ENCODE assay signal across 8 mouse cellular contexts in the genomic region with DNA sequence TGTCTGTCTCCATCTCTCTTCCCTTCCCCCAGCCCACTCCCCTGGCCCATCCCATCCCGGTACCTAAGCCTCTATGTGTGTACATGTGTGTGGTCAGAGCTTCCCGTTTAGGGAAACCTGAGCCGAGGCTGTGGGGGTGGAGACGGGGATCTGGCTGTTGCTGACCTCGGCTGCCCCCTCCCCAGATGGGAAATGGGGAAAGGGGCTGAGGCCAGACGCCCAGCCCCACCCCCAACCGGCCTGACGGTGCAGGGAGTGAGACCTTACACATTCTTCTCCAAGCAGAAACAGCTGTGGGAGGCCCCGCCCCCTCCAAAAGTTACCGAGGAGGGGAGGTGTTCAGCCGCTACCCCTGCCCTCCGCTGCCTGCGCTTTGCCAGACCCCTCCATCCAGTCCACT. TPM values are rescaled to one million over a fixed set of nuclear protein-coding genes. Genes with fewer than 3 reads are reported as not detected.
A peak's percentile ranks its signal among the peaks of the same experiment; 100 is the strongest.
DNase-seq lines count a peak whose midpoint lies in the region; ATAC-seq and TF ChIP-seq lines count a peak whose summit lies in the region.

No protein-coding gene starts in this region.

- no peaks in the 10 kb centered on the region for H3K9me3 ChIP-seq in limb, embryonic 12.5 days
- no peaks in the 10 kb centered on the region for H3K9me3 ChIP-seq in neural tube, embryonic 13.5 days

- no peaks in the 10 kb centered on the region for H3K79me2 ChIP-seq in heart, adult 2 months (replicated peaks; ENCODE audit: control insufficient read depth, insufficient read depth, low read length)

- TF ChIP-seq EP300 in heart, adult 2 months (IDR thresholded peaks at IDR 0.05; ENCODE audit: insufficient read depth, low read depth, low read length): no peak

- TF ChIP-seq POLR2A in heart, adult 2 months (IDR thresholded peaks at IDR 0.05; ENCODE audit: insufficient read depth, low read depth, low read length): no peak

- ATAC-seq in limb, embryonic 12.5 days (ENCODE audit: insufficient number of reproducible peaks, insufficient read depth, low FRiP score, low TSS enrichment, low read depth): peak; percentile 61
- ATAC-seq in neural tube, embryonic 13.5 days (ENCODE audit: low read depth): no peak
- no peak for ATAC-seq in megakaryocyte progenitor cell, adult 5-6 weeks (replicated peaks; ENCODE audit: poor library complexity)

- no peak for TF ChIP-seq CTCF in heart, adult 2 months (IDR thresholded peaks at IDR 0.05)

- H3K4me3 ChIP-seq in heart, adult 2 months: no peak overlapping the region
- H3K4me3 ChIP-seq in limb, embryonic 12.5 days (replicated peaks): peak overlapping the region; percentile 88
- H3K4me3 ChIP-seq in neural tube, embryonic 13.5 days: peak overlapping the region; percentile 64

- DNase-seq in heart, adult 2 months: peak in 1 of 2 experiments; percentile 35
- no peak for DNase-seq in heart, postnatal 36 days
- DNase-seq in R1 (ENCODE audit: low read depth, low spot score): peak; percentile 75
- peak; percentile 97 for DNase-seq in forelimb bud, embryonic 11.5 days (ENCODE audit: low read depth, low spot score)
- DNase-seq in c-Kit-positive CD71-positive TER-119-positive erythroid progenitor cells, embryonic 14.5 days (ENCODE audit: low spot score): no peak

- no peaks in the 10 kb centered on the region for H3K36me3 ChIP-seq in heart, adult 2 months (ENCODE audit: control insufficient read depth, insufficient read depth, low read length)
- peaks cover 31% of the 10 kb centered on the region for H3K36me3 ChIP-seq in limb, embryonic 12.5 days
- H3K36me3 ChIP-seq in neural tube, embryonic 13.5 days: peaks cover 14% of the 10 kb centered on the region

- peak overlapping the region; percentile 16 for H3K27ac ChIP-seq in heart, adult 2 months
- H3K27ac ChIP-seq in limb, embryonic 12.5 days: peak overlapping the region; percentile 96
- H3K27ac ChIP-seq in neural tube, embryonic 13.5 days (replicated peaks): peak overlapping the region; percentile 24; the same call in 1 of the 2 replicates

- intact Hi-C loops in heart, adult 2 months (cut with DNase I): no loop called here
- intact Hi-C loops in heart, postnatal 36 days (cut with DNase I): no loop called here

- peak overlapping the region; percentile 9; the same call in 1 of the 2 replicates for H3K9ac ChIP-seq in heart, adult 2 months (ENCODE audit: low read depth, low read length)
- H3K9ac ChIP-seq in limb, embryonic 12.5 days (replicated peaks): peak overlapping the region; percentile 92
- peak overlapping the region; percentile 91 for H3K9ac ChIP-seq in neural tube, embryonic 13.5 days

- no peaks in the 10 kb centered on the region for H3K27me3 ChIP-seq in heart, adult 2 months (ENCODE audit: control insufficient read depth, insufficient read depth, low read length)
- no peaks in the 10 kb centered on the region for H3K27me3 ChIP-seq in limb, embryonic 12.5 days
- no peaks in the 10 kb centered on the region for H3K27me3 ChIP-seq in neural tube, embryonic 13.5 days

- WGBS in heart, adult 2 months: 28% methylated on average over 13 of the region's 13 CpGs
- 1% methylated on average over 13 of the region's 13 CpGs for WGBS in limb, embryonic 12.5 days
- 2% methylated on average over 13 of the region's 13 CpGs for WGBS in neural tube, embryonic 13.5 days

- H3K4me2 ChIP-seq in limb, embryonic 12.5 days: peak overlapping the region; percentile 83
- H3K4me2 ChIP-seq in neural tube, embryonic 13.5 days: peak overlapping the region; percentile 85

- peaks cover 5% of the 10 kb centered on the region for H3K4me1 ChIP-seq in heart, adult 2 months (ENCODE audit: control insufficient read depth, insufficient read depth, low read length)
- H3K4me1 ChIP-seq in limb, embryonic 12.5 days (replicated peaks): peaks cover 28% of the 10 kb centered on the region
- peaks cover 54% of the 10 kb centered on the region for H3K4me1 ChIP-seq in neural tube, embryonic 13.5 days (replicated peaks)

RNA-seq across cellular contexts. Expression of a gene that starts 1.5 kb away (rescaled TPM):
- 10 to 100 TPM in 1 of 2 experiments, 1 to 10 TPM in 1; 8.6 to 12.1 TPM for total RNA-seq in heart, adult 2 months (2021)
- polyA plus RNA-seq in heart, adult 2 months (2012; rRNA removed): 19.6 and 20.0 TPM in 2 replicates
- 10 to 100 TPM; 11.2 to 11.7 TPM for total RNA-seq in heart, postnatal 36 days (2021)
- 9.8 and 12.5 TPM in 2 replicates for polyA plus RNA-seq in limb, embryonic 12.5 days (2016; fragmentation: Nextera tagmentation; extraction: Ambion mirVana)
- 3.7 and 3.9 TPM in 2 replicates for polyA plus RNA-seq in neural tube, embryonic 13.5 days (2015; fragmentation: Nextera tagmentation; extraction: Ambion mirVana)
- not detected in 2 replicates for total RNA-seq in megakaryocyte progenitor cell, adult 5-6 weeks (2015)
- 0.04 and 0.17 TPM in 2 replicates for total RNA-seq in megakaryocyte progenitor cell, adult 5-6 weeks (2017)

RNA-seq across cellular contexts. Expression of a gene that starts 15.0 kb away (rescaled TPM):
- 1 to 10 TPM in 1 of 2 experiments, under 1 TPM in 1; 0.47 to 1.6 TPM for total RNA-seq in heart, adult 2 months (2021)
- 7.4 and 13.1 TPM in 2 replicates for polyA plus RNA-seq in heart, adult 2 months (2012; rRNA removed)
- total RNA-seq in heart, postnatal 36 days (2021): 1 to 10 TPM in 1 of 2 experiments, under 1 TPM in 1; 0.54 to 1.3 TPM
- 13.2 and 16.2 TPM in 2 replicates for polyA plus RNA-seq in limb, embryonic 12.5 days (2016; fragmentation: Nextera tagmentation; extraction: Ambion mirVana)
- polyA plus RNA-seq in neural tube, embryonic 13.5 days (2015; fragmentation: Nextera tagmentation; extraction: Ambion mirVana): 15.4 and 24.1 TPM in 2 replicates
- not detected in 2 replicates for total RNA-seq in megakaryocyte progenitor cell, adult 5-6 weeks (2015)
- total RNA-seq in megakaryocyte progenitor cell, adult 5-6 weeks (2017): not detected in 2 replicates

RNA-seq across cellular contexts. Expression of a gene that starts 29.7 kb away (rescaled TPM):
- total RNA-seq in heart, adult 2 months (2021): 1 to 10 TPM; 1.9 to 2.9 TPM
- 5.2 and 7.4 TPM in 2 replicates for polyA plus RNA-seq in heart, adult 2 months (2012; rRNA removed)
- 1 to 10 TPM; 2.9 TPM for total RNA-seq in heart, postnatal 36 days (2021)
- polyA plus RNA-seq in limb, embryonic 12.5 days (2016; fragmentation: Nextera tagmentation; extraction: Ambion mirVana): 0.96 and 1.1 TPM in 2 replicates
- polyA plus RNA-seq in neural tube, embryonic 13.5 days (2015; fragmentation: Nextera tagmentation; extraction: Ambion mirVana): 3.1 and 3.6 TPM in 2 replicates
- 2.1 and 2.6 TPM in 2 replicates for total RNA-seq in megakaryocyte progenitor cell, adult 5-6 weeks (2015)
- total RNA-seq in megakaryocyte progenitor cell, adult 5-6 weeks (2017): 1.8 and 4.0 TPM in 2 replicates

RNA-seq across cellular contexts. Expression of a gene that starts 33.9 kb away (rescaled TPM):
- 10 to 100 TPM; 15.3 to 19.9 TPM for total RNA-seq in heart, adult 2 months (2021)
- polyA plus RNA-seq in heart, adult 2 months (2012; rRNA removed): 24.5 and 26.2 TPM in 2 replicates
- total RNA-seq in heart, postnatal 36 days (2021): 10 to 100 TPM; 17.8 to 19.3 TPM
- 16.0 and 16.2 TPM in 2 replicates for polyA plus RNA-seq in limb, embryonic 12.5 days (2016; fragmentation: Nextera tagmentation; extraction: Ambion mirVana)
- 6.3 and 6.8 TPM in 2 replicates for polyA plus RNA-seq in neural tube, embryonic 13.5 days (2015; fragmentation: Nextera tagmentation; extraction: Ambion mirVana)
- total RNA-seq in megakaryocyte progenitor cell, adult 5-6 weeks (2015): 6.2 and 8.8 TPM in 2 replicates
- 6.0 and 8.8 TPM in 2 replicates for total RNA-seq in megakaryocyte progenitor cell, adult 5-6 weeks (2017)

RNA-seq across cellular contexts. Expression of a gene that starts 47.3 kb away (rescaled TPM):
- total RNA-seq in heart, adult 2 months (2021): 100 to 1,000 TPM; 168 to 175 TPM
- 163 and 206 TPM in 2 replicates for polyA plus RNA-seq in heart, adult 2 months (2012; rRNA removed)
- total RNA-seq in heart, postnatal 36 days (2021): 100 to 1,000 TPM; 182 to 193 TPM
- polyA plus RNA-seq in limb, embryonic 12.5 days (2016; fragmentation: Nextera tagmentation; extraction: Ambion mirVana): 108 and 123 TPM in 2 replicates
- 275 and 297 TPM in 2 replicates for polyA plus RNA-seq in neural tube, embryonic 13.5 days (2015; fragmentation: Nextera tagmentation; extraction: Ambion mirVana)
- 125 and 150 TPM in 2 replicates for total RNA-seq in megakaryocyte progenitor cell, adult 5-6 weeks (2015)
- total RNA-seq in megakaryocyte progenitor cell, adult 5-6 weeks (2017): 419 and 440 TPM in 2 replicates

Comparison
In these comparisons a context has a peak if more than half of its experiments do, and no peak if none do; other contexts are left out.
1. DNase-seq: peak in R1 (single experiment) and forelimb bud, embryonic 11.5 days (single experiment); none in heart, postnatal 36 days (0 of 2) and c-Kit-positive CD71-positive TER-119-positive erythroid progenitor cells, embryonic 14.5 days (single experiment).
2. H3K27ac ChIP-seq: peak in every context shown above with its lines; median percentile 96 in limb, embryonic 12.5 days; 24 in neural tube, embryonic 13.5 days; 16 in heart, adult 2 months.
3. H3K9ac ChIP-seq: peak in every context shown above with its lines; median percentile 92 in limb, embryonic 12.5 days; 91 in neural tube, embryonic 13.5 days; 9 in heart, adult 2 months.
4. RNA of a gene that starts 1.5 kb away (total RNA-seq): 8.6 to 12.1 TPM in heart, adult 2 months and 11.2 to 11.7 TPM in heart, postnatal 36 days; 0.04 to 0.17 TPM in megakaryocyte progenitor cell, adult 5-6 weeks; every median in the first group is over 4 times any median in the second.